Mouse (Mus musculus) heart, embryonic 13.5 days (tissue): ENCODE measurements at regions not wholly inside any gene's neighbourhood (a gene's known extent, or its start where the extent isn't known, plus 50 kb on each side); places are given as distances from the start of the nearest gene placed in this dataset.

Experiments
- ATAC-seq: fragments of 200-750 bp; cut with Nextera tagmentation; 2 replicates; pipeline ENCODE4 v1.8.0; 2017; ENCODE audit warnings: moderate TSS enrichment; ENCODE audit not compliant: insufficient number of reproducible peaks, low FRiP score, low TSS enrichment; ENCODE audit errors: extremely low read depth
- H3K27ac ChIP-seq: fragments of 300-500 bp; sonication (generic); replicated peaks from 2 replicates; pipeline ENCODE4 v1.5.1; 2015; ENCODE audit warnings: moderate library complexity, mild to moderate bottlenecking, inconsistent platforms
- H3K27me3 ChIP-seq: fragments of 300-500 bp; sonication (generic); replicated peaks from 2 replicates; pipeline ENCODE4 v1.6.1; 2015; ENCODE audit warnings: mild to moderate bottlenecking, inconsistent platforms
- H3K36me3 ChIP-seq: fragments of 300-500 bp; sonication (generic); 2 replicates; pipeline ENCODE4 v1.6.1; 2015; ENCODE audit warnings: mild to moderate bottlenecking, inconsistent platforms
- H3K4me1 ChIP-seq: fragments of 300-500 bp; sonication (generic); 2 replicates; pipeline ENCODE4 v1.6.1; 2015; ENCODE audit warnings: inconsistent platforms
- H3K4me2 ChIP-seq: fragments of 300-500 bp; sonication (generic); 2 replicates; pipeline ENCODE4 v1.6.1; 2015; ENCODE audit warnings: inconsistent platforms, mild to moderate bottlenecking, moderate library complexity
- H3K4me3 ChIP-seq: fragments of 300-500 bp; sonication (generic); 2 replicates; pipeline ENCODE4 v1.5.1; 2015; ENCODE audit warnings: moderate library complexity, mild to moderate bottlenecking, inconsistent platforms
- H3K9ac ChIP-seq: fragments of 300-500 bp; sonication (generic); 2 replicates; pipeline ENCODE4 v1.6.1; 2015; ENCODE audit warnings: inconsistent platforms, mild to moderate bottlenecking, moderate library complexity
- H3K9me3 ChIP-seq: fragments of 300-500 bp; sonication (generic); 2 replicates; pipeline ENCODE4 v1.6.1; 2016; ENCODE audit warnings: inconsistent platforms
- WGBS: fragments of 180-500 bp; shearing (Covaris S2); methylation state at CpG from one replicate; pipeline ENCODE4 v1.1.7; 2015; ENCODE audit warnings: mixed read lengths; 5-methylcytosine and 5-hydroxymethylcytosine counted together

DNA sequence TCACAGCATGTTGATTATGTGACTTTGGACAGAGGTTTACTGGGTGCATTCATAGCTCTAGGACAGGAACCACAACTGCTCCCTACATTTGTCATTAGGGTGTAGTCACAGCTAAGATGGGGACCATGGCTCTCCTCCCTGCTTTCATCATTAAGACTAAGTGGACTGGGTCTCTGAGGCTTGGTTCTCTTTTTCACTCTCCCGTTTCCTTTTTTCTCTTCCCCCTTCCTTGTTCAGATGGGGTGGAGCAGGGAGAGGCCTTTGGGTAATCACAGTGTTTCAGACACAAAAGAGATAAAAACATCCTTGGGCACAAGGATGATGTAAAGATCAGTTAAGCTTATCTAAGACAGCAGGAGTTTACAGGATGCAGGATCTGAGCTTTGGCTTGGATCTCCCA is 144.8 kb downstream of the Efnb2 start:
- no peaks in the 10 kb centered on the region for H3K9me3 ChIP-seq
- H3K9ac ChIP-seq: no peak overlapping the region
- H3K36me3 ChIP-seq: no peaks in the 10 kb centered on the region
- WGBS: 16% methylated on average over 1 of the region's 1 CpGs
- no peak overlapping the region for H3K4me2 ChIP-seq
- H3K4me3 ChIP-seq: no peak overlapping the region
- ATAC-seq: no peak
- peaks cover 3% of the 10 kb centered on the region for H3K4me1 ChIP-seq
- H3K27ac ChIP-seq: no peak overlapping the region
- H3K27me3 ChIP-seq: no peaks in the 10 kb centered on the region

DNA sequence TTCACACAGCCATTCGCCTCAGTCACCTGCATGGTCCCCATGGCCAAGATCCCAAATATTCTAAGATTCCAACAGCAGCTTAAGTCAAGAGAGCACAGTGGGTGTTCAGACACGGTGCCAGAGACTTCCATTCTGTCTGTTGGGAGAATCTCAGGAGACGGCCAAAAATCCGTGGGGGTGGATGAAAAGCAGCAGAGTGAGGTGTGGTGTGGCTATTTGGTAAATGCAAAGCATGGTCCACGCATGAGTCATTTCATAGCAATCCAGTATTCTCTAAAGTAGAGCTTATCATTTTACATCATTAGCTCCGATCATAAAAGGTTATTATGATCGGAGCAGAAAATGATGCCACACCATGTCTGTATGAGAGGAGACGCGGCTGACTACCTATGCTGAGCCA is 161.1 kb downstream of the Efnb2 start:
- no peak overlapping the region for H3K4me2 ChIP-seq
- whole genome bisulfite sequencing: 85% methylated on average over 9 of the region's 9 CpGs
- no peaks in the 10 kb centered on the region for H3K36me3 ChIP-seq
- H3K9me3 ChIP-seq: no peaks in the 10 kb centered on the region
- H3K27me3 ChIP-seq: 0 out of 2 replicates have a peak, but pooled peaks cover 3% of the 10 kb centered on the region
- no peak for ATAC-seq
- peaks cover 2% of the 10 kb centered on the region; the same call in 1 of the 2 replicates for H3K4me1 ChIP-seq
- H3K27ac ChIP-seq: no peak overlapping the region
- no peak overlapping the region for H3K4me3 ChIP-seq
- no peak overlapping the region for H3K9ac ChIP-seq

DNA sequence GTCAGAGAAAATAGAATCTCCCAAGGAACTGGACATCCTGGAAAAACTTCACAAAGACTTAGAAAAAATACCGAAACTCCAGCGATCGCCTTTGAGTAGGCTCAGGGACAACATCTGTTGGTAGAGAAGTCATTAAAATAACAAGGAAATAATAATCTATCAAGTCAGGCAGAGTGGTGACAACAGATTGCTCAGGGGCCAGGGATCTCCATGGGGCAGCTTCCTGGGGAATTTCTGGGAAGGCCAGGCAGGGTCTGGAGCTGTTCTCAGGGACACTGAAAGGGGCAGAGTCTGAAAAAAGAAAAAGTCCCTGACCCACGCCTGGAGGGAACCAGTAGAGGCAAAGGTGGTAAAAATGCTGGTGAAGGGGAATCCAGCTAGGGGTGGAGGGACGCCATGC is 162.3 kb downstream of the Efnb2 start:
- H3K9ac ChIP-seq: no peak overlapping the region
- WGBS: 52% methylated on average over 5 of the region's 5 CpGs

DNA sequence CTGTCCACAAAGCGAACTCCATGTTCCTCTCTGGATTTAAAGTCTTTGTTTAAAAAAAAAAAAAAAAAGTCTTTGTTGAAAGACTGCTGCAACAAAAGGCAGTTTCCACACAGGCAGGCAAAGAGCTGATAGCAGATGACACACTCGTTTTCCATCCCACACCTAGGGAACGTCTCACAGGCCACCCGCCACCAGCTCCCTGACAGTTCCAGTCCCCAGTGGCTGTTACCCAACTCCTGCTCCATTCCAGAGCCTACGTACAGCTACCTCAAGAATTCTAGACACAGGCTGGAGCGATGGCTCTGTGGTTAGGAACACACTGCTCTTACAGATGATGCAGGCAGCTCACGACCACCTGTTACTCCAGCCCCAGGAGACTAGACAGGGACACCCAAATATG is 165.6 kb downstream of the Efnb2 start:
- Histone ChIP-seq H3K4me3 (no peak overlapping the region), H3K27me3 (no peaks in the 10 kb centered on the region), H3K36me3 (no peaks in the 10 kb centered on the region), H3K9me3 (no peaks in the 10 kb centered on the region), H3K9ac (no peak overlapping the region), H3K27ac (no peak overlapping the region), H3K4me2 (no peak overlapping the region), H3K4me1 (peaks cover 10% of the 10 kb centered on the region)
- 53% methylated on average over 7 of the region's 7 CpGs for WGBS
- ATAC-seq: no peak

More for the DNA sequence above, 162.3 kb downstream of the Efnb2 start:
- H3K4me3 ChIP-seq: no peak overlapping the region
- H3K4me1 ChIP-seq: peaks cover 2% of the 10 kb centered on the region; the same call in 1 of the 2 replicates
- 0 out of 2 replicates have a peak, but pooled peaks cover 3% of the 10 kb centered on the region for H3K27me3 ChIP-seq
- H3K27ac ChIP-seq: no peak overlapping the region
- no peaks in the 10 kb centered on the region for H3K9me3 ChIP-seq
- no peak overlapping the region for H3K4me2 ChIP-seq
- no peaks in the 10 kb centered on the region for H3K36me3 ChIP-seq
- no peak for ATAC-seq

DNA sequence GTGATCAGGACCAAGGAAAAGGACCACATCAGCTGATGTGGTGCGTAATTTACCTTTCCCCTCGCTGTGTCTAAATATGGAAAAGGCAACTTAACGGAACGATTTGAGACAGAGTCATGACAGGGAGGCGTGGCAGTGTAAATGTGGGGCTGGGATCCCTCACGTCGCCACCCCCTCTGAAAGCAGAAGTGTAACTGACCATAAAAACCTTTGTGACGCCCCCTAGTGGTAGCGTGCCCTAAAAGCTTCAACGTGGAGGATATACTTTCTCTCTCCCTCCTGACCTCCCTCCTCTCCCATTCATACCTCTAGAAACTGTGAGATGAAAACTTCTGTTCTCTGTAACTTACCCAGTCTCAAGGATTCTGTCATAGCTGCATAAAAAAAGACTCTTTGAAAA is 166.8 kb downstream of the Efnb2 start:
- Histone ChIP-seq H3K9me3 (no peaks in the 10 kb centered on the region), H3K4me3 (no peak overlapping the region), H3K27ac (no peak overlapping the region), H3K27me3 (no peaks in the 10 kb centered on the region), H3K36me3 (no peaks in the 10 kb centered on the region), H3K9ac (no peak overlapping the region), H3K4me1 (peaks cover 22% of the 10 kb centered on the region), H3K4me2 (no peak overlapping the region)
- no peak for ATAC-seq
- WGBS: 83% methylated on average over 10 of the region's 10 CpGs

DNA sequence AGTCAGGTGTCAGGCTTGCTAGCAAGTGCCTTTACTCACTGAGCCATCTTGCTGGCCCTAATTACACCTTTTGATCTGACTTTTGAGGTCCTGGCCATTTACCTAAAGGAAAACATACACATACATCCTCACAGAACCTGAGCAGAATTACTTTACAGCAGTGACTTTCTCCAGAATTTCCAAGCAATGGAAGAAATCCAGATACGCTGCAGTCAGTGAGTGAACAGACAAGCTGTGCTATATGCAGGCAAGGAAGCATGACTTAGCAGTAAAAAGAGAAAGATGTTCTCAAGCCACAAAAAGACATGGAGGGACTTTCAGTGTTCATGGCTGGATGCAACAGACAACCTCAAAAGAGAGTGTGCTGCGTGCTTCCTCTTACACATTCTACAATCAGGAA is 169.1 kb downstream of the Efnb2 start:
- WGBS: 83% methylated on average over 2 of the region's 2 CpGs
- no peaks in the 10 kb centered on the region for H3K36me3 ChIP-seq

DNA sequence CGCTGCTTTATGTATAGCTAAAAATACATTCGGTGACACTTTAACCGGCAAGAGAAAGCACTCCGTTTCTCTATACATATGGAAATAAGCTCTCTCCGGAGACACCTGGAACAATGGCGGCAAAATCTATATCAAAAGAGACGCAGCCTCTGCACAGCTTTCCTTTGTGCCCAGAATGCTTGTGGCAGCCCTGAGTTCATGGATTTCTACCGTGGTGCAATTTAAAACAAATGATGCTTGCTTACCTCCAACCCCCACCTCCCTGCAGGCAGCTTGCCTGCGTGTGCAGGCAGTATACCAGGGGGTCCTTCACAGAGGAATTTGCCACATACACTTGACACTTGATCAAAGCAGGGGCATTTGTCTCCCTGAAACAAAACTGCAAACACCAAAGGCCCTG is 171.3 kb downstream of the Efnb2 start:
- no peak overlapping the region for H3K9ac ChIP-seq
- H3K4me3 ChIP-seq: no peak overlapping the region
- H3K4me1 ChIP-seq: peaks cover 40% of the 10 kb centered on the region
- no peaks in the 10 kb centered on the region for H3K9me3 ChIP-seq
- no peaks in the 10 kb centered on the region for H3K36me3 ChIP-seq
- 16% methylated on average over 9 of the region's 9 CpGs for WGBS
- H3K4me2 ChIP-seq: peak overlapping the region; percentile 64
- no peak for ATAC-seq
- H3K27me3 ChIP-seq: no peaks in the 10 kb centered on the region
- H3K27ac ChIP-seq: no peak overlapping the region

More for the DNA sequence above, 169.1 kb downstream of the Efnb2 start:
- Histone ChIP-seq H3K9me3 (no peaks in the 10 kb centered on the region), H3K4me1 (peaks cover 40% of the 10 kb centered on the region), H3K27ac (no peak overlapping the region), H3K4me2 (no peak overlapping the region), H3K27me3 (no peaks in the 10 kb centered on the region), H3K9ac (no peak overlapping the region), H3K4me3 (no peak overlapping the region)
- ATAC-seq: no peak

DNA sequence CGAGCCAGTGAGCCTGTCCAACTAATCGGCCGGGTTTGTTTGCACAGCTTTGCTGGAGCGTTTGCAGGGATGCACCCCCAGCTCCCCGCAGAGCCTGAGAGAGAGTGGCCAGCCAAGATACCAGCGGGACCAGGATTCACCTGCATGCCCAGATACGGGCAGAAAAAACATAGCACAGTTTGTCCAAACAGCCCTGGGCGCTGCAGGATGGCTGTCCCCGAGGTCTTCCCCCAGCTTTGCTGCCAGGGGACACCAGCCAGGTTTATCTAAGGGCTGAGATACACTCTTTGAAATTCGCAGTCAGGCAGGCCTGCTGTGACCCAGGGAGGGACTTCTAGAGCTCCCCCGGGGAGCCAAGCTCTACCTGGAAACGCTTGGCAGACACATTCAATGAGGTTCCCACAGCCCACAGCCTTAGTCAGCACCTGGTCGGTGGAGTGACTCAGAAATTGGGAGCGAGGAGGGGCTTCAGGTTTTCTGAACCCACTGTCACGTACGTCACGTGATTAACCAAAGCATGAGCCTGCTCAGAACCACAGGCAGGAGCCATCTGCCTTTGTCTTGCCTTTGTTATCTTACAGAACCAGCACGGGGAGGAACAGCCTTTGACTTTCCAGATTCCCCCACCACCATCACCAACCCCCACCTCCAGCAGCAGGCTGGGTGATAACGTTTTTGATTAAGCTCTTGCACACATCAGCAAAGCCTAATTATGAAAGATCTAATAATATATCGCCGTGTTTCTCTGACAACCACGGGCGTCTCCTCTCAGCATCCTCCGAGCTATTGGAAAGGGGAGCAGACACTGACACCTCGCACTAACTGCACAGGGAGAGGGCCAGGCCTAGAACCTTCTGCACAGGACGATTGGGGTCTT is 172.1 kb downstream of the Efnb2 start:
- Histone ChIP-seq H3K9ac (peak overlapping the region; percentile 55), H3K4me2 (peak overlapping the region; percentile 64), H3K27ac (peak overlapping the region; percentile 61), H3K9me3 (no peaks in the 10 kb centered on the region), H3K4me1 (peaks cover 40% of the 10 kb centered on the region), H3K27me3 (no peaks in the 10 kb centered on the region), H3K36me3 (no peaks in the 10 kb centered on the region), H3K4me3 (peak overlapping the region; percentile 33)
- 8% methylated on average over 26 of the region's 26 CpGs for WGBS
- ATAC-seq: peak; percentile 62

DNA sequence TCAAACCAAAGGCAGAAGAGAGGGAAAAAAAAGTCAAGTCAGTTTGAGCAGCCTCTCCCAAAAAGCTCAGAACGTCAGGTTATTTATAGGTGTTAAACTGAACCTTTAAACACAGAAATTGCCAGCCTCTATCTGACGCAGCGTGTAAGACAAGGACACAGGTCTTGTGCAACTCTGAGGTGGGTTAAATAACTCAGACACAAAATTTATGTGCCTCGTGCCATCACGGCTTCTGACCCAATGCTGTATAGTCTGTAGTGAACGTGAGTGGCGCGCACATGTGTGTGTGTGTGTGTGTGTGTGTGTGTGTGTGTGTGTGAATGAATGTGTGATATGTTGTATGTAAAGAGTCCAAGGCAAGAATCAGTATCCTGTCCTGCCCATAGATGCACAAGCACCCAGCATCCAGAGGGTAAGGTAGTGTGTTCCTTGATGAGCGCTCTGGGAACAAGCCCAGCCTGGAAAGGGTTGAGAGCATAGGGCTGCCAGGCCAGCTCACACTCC is 172.8 kb downstream of the Efnb2 start:
- Histone ChIP-seq H3K4me2 (peak overlapping the region; percentile 64), H3K27ac (peak overlapping the region; percentile 61; the same call in 1 of the 2 replicates), H3K4me1 (peaks cover 40% of the 10 kb centered on the region), H3K9ac (peak overlapping the region; percentile 55), H3K36me3 (no peaks in the 10 kb centered on the region), H3K9me3 (no peaks in the 10 kb centered on the region), H3K4me3 (peak overlapping the region; percentile 33), H3K27me3 (no peaks in the 10 kb centered on the region)
- WGBS: 45% methylated on average over 9 of the region's 9 CpGs
- ATAC-seq: no peak; the same call in 1 of the 2 replicates

DNA sequence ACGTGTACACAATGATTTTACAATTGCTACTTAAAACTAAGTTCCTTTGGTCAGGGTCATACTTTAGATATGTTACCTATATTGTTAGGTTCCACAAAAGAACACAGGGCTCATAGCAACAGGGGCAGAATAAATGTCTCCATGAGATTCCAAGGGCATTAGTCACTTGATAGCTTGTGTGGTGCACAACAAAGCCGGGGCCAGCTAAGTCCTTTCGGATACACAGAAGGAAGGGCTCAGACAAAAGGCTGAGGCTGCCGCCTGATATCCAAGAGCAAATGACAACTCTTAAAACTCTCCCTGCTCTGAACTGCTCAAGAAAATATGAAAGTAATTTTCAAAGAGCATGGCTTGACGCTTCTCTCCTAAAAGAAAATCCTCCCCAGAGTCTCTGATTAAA is 173.3 kb downstream of the Efnb2 start:
- Histone ChIP-seq H3K27ac (no peak overlapping the region), H3K4me3 (no peak overlapping the region), H3K9ac (0 out of 2 replicates have a peak overlapping the region, but pooled peaks have one; percentile 5), H3K9me3 (no peaks in the 10 kb centered on the region), H3K36me3 (no peaks in the 10 kb centered on the region), H3K4me1 (peaks cover 43% of the 10 kb centered on the region), H3K4me2 (peak overlapping the region; percentile 64), H3K27me3 (no peaks in the 10 kb centered on the region)
- WGBS: 20% methylated on average over 5 of the region's 5 CpGs
- no peak for ATAC-seq

DNA sequence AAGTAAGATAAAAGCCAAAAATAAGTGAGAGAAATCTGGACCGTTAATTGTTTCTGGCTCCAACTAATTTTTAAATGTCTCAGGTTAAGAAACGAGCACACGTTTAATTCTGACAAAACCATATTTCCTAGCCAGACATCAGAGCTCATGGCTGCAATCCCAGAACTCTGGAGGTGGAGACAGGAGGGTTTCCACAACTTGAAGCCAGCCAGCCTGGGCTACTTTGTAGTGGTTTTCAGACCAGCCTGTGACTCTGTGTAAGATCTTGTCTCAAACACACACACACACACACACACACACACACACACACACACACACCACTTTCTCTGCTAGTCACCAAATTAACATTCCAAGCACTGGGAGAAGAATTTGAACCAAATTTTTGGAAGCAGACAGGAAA is 174.2 kb downstream of the Efnb2 start:
- H3K4me3 ChIP-seq: no peak overlapping the region

DNA sequence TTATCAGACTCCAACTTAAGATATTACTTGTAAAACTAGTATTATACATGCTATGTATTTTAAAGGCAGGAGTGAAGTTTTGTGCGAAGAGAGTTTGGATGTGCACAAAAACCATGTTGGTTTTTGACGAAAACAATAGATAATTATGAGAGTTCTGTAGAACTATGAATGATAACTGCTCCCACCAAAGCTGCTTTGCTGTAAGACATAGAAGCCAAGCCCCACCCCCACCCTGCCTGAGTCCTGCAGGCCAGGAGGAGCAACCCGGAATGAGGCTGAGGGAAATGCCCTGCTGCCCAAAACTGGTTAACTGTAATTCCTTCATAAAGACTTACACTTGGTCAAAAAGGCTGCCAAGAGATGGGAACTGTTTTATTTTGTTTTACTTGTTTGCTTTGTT is 175.8 kb downstream of the Efnb2 start:
- no peak for ATAC-seq
- H3K9ac ChIP-seq: no peak overlapping the region
- H3K4me2 ChIP-seq: no peak overlapping the region
- H3K4me3 ChIP-seq: no peak overlapping the region
- no peak overlapping the region for H3K27ac ChIP-seq
- H3K4me1 ChIP-seq: peaks cover 41% of the 10 kb centered on the region
- H3K27me3 ChIP-seq: no peaks in the 10 kb centered on the region
- no peaks in the 10 kb centered on the region for H3K9me3 ChIP-seq
- H3K36me3 ChIP-seq: no peaks in the 10 kb centered on the region
- WGBS: 47% methylated on average over 3 of the region's 3 CpGs

More for the DNA sequence above, 174.2 kb downstream of the Efnb2 start:
- Histone ChIP-seq H3K27ac (no peak overlapping the region), H3K9me3 (no peaks in the 10 kb centered on the region), H3K9ac (no peak overlapping the region), H3K4me1 (peaks cover 51% of the 10 kb centered on the region), H3K27me3 (no peaks in the 10 kb centered on the region), H3K4me2 (no peak overlapping the region), H3K36me3 (no peaks in the 10 kb centered on the region)
- WGBS: 76% methylated on average over 3 of the region's 3 CpGs
- ATAC-seq: no peak
